Mouse (Mus musculus): ENCODE results near the gene Tmod2. TPM values are rescaled to one million over a fixed set of nuclear protein-coding genes. Genes with fewer than 3 reads are reported as not detected.
"Not testable (repeated sequence)": the region's sequence is repeated elsewhere in the genome, so short reads cannot be mapped to it uniquely, and the experiment has no call there.

Tmod2 gene
- polyA plus RNA-seq, 1 experiment, result 0.26 TPM

GRCm38 (mm10) chr9:75545514-75545913, 65.6 kb downstream of the Tmod2 start:
- Histone ChIP-seq H3K4me1 (replicated peaks; ENCODE audit: control insufficient read depth, insufficient read depth, low read length) (peaks cover 24% of the 10 kb centered on the region), H3K4me3 (ENCODE audit: control insufficient read depth, insufficient read depth, low read length) (no peak overlapping the region), H3K27ac (ENCODE audit: control insufficient read depth, insufficient read depth, low read length) (no peak overlapping the region), H3K27me3 (ENCODE audit: control insufficient read depth, insufficient read depth, low read length) (no peaks in the 10 kb centered on the region), H3K36me3 (ENCODE audit: control insufficient read depth, insufficient read depth, low read length) (no peaks in the 10 kb centered on the region)
- DNase-seq, result no peak
- TF ChIP-seq POLR2A (IDR thresholded peaks at IDR 0.05; ENCODE audit: control insufficient read depth, extremely low read depth, insufficient read depth, low read length, poor library complexity) (no peak), CTCF (IDR thresholded peaks at IDR 0.05; ENCODE audit: borderline replicate concordance, control insufficient read depth, extremely low read depth, insufficient read depth, low read length, poor library complexity) (no peak)
- 89% methylated on average over 8 of the region's 8 CpGs for WGBS

- H3K36me3 ChIP-seq (ENCODE audit: control insufficient read depth, insufficient read depth, low read length), result no peaks in the 10 kb centered on the region
- peak overlapping the region; percentile 56; the same call in 1 of the 2 replicates for H3K27ac ChIP-seq (ENCODE audit: control insufficient read depth, insufficient read depth, low read length)
- H3K4me1 ChIP-seq (replicated peaks; ENCODE audit: control insufficient read depth, insufficient read depth, low read length), result peaks cover 22% of the 10 kb centered on the region
- under 1% methylated on average over 5 of the region's 5 CpGs for WGBS
- H3K4me3 ChIP-seq (ENCODE audit: control insufficient read depth, insufficient read depth, low read length), result no peak overlapping the region; the same call in 1 of the 2 replicates
- no peaks in the 10 kb centered on the region for H3K27me3 ChIP-seq (ENCODE audit: control insufficient read depth, insufficient read depth, low read length)
- peak; percentile 39 for DNase-seq
- no peak for TF ChIP-seq CTCF (IDR thresholded peaks at IDR 0.05; ENCODE audit: borderline replicate concordance, control insufficient read depth, extremely low read depth, insufficient read depth, low read length, poor library complexity)
- no peak for TF ChIP-seq POLR2A (IDR thresholded peaks at IDR 0.05; ENCODE audit: control insufficient read depth, extremely low read depth, insufficient read depth, low read length, poor library complexity)
Measured at GRCm38 (mm10) chr9:75541497-75541896, 69.6 kb downstream of the Tmod2 start.

GRCm38 (mm10) chr9:75536422-75536821, 74.7 kb downstream of the Tmod2 start:
- WGBS, result 96% methylated on average over 1 of the region's 1 CpGs
- peaks cover 7% of the 10 kb centered on the region for H3K4me1 ChIP-seq (replicated peaks; ENCODE audit: control insufficient read depth, insufficient read depth, low read length)
- TF ChIP-seq POLR2A (IDR thresholded peaks at IDR 0.05; ENCODE audit: control insufficient read depth, extremely low read depth, insufficient read depth, low read length, poor library complexity), result no peak
- TF ChIP-seq CTCF (IDR thresholded peaks at IDR 0.05; ENCODE audit: borderline replicate concordance, control insufficient read depth, extremely low read depth, insufficient read depth, low read length, poor library complexity), result no peak
- H3K4me3 ChIP-seq (ENCODE audit: control insufficient read depth, insufficient read depth, low read length), result no peak overlapping the region
- DNase-seq, result no peak
- no peaks in the 10 kb centered on the region for H3K36me3 ChIP-seq (ENCODE audit: control insufficient read depth, insufficient read depth, low read length)
- H3K27me3 ChIP-seq (ENCODE audit: control insufficient read depth, insufficient read depth, low read length), result no peaks in the 10 kb centered on the region
- no peak overlapping the region for H3K27ac ChIP-seq (ENCODE audit: control insufficient read depth, insufficient read depth, low read length)

- peaks cover 3% of the 10 kb centered on the region; the same call in 1 of the 2 replicates for H3K36me3 ChIP-seq (ENCODE audit: control insufficient read depth, insufficient read depth, low read length)
- no peak for DNase-seq
- 96% methylated on average over 8 of the region's 8 CpGs for WGBS
- no peak for TF ChIP-seq POLR2A (IDR thresholded peaks at IDR 0.05; ENCODE audit: control insufficient read depth, extremely low read depth, insufficient read depth, low read length, poor library complexity)
- no peak for TF ChIP-seq CTCF (IDR thresholded peaks at IDR 0.05; ENCODE audit: borderline replicate concordance, control insufficient read depth, extremely low read depth, insufficient read depth, low read length, poor library complexity)
- H3K27me3 ChIP-seq (ENCODE audit: control insufficient read depth, insufficient read depth, low read length), result no peaks in the 10 kb centered on the region
- H3K4me1 ChIP-seq (replicated peaks; ENCODE audit: control insufficient read depth, insufficient read depth, low read length), result peaks cover 3% of the 10 kb centered on the region; the same call in 1 of the 2 replicates
- H3K27ac ChIP-seq (ENCODE audit: control insufficient read depth, insufficient read depth, low read length), result no peak overlapping the region
- no peak overlapping the region for H3K4me3 ChIP-seq (ENCODE audit: control insufficient read depth, insufficient read depth, low read length)
Measured at GRCm38 (mm10) chr9:75534431-75534962, 76.6 kb downstream of the Tmod2 start.

- H3K36me3 ChIP-seq (ENCODE audit: control insufficient read depth, insufficient read depth, low read length); H3K27ac ChIP-seq (ENCODE audit: control insufficient read depth, insufficient read depth, low read length); DNase-seq; H3K27me3 ChIP-seq (ENCODE audit: control insufficient read depth, insufficient read depth, low read length); H3K4me3 ChIP-seq (ENCODE audit: control insufficient read depth, insufficient read depth, low read length); H3K4me1 ChIP-seq (replicated peaks; ENCODE audit: control insufficient read depth, insufficient read depth, low read length): not testable (repeated sequence)
- WGBS, result 78% methylated on average over 9 of the region's 9 CpGs
Measured at GRCm38 (mm10) chr9:75532989-75533388, 78.1 kb downstream of the Tmod2 start.

- Histone ChIP-seq H3K4me3 (ENCODE audit: control insufficient read depth, insufficient read depth, low read length) (no peak overlapping the region), H3K27me3 (ENCODE audit: control insufficient read depth, insufficient read depth, low read length) (no peaks in the 10 kb centered on the region), H3K4me1 (replicated peaks; ENCODE audit: control insufficient read depth, insufficient read depth, low read length) (0 out of 2 replicates have a peak, but pooled peaks cover under 1% of the 10 kb centered on the region), H3K36me3 (ENCODE audit: control insufficient read depth, insufficient read depth, low read length) (peaks cover 13% of the 10 kb centered on the region), H3K27ac (ENCODE audit: control insufficient read depth, insufficient read depth, low read length) (no peak overlapping the region)
- TF ChIP-seq CTCF (IDR thresholded peaks at IDR 0.05; ENCODE audit: borderline replicate concordance, control insufficient read depth, extremely low read depth, insufficient read depth, low read length, poor library complexity) (no peak), POLR2A (IDR thresholded peaks at IDR 0.05; ENCODE audit: control insufficient read depth, extremely low read depth, insufficient read depth, low read length, poor library complexity) (no peak)
- DNase-seq, result no peak
- WGBS, result 97% methylated on average over 7 of the region's 7 CpGs
Measured at GRCm38 (mm10) chr9:75532461-75532860, 78.7 kb downstream of the Tmod2 start.

GRCm38 (mm10) chr9:75529358-75529757, 81.8 kb downstream of the Tmod2 start:
- no peak overlapping the region for H3K4me3 ChIP-seq (ENCODE audit: control insufficient read depth, insufficient read depth, low read length)
- 10% methylated on average over 5 of the region's 5 CpGs for WGBS

More at GRCm38 (mm10) chr9:75529358-75529757, 81.8 kb downstream of the Tmod2 start:
- no peaks in the 10 kb centered on the region for H3K4me1 ChIP-seq (replicated peaks; ENCODE audit: control insufficient read depth, insufficient read depth, low read length)
- no peak for TF ChIP-seq POLR2A (IDR thresholded peaks at IDR 0.05; ENCODE audit: control insufficient read depth, extremely low read depth, insufficient read depth, low read length, poor library complexity)
- no peak for TF ChIP-seq CTCF (IDR thresholded peaks at IDR 0.05; ENCODE audit: borderline replicate concordance, control insufficient read depth, extremely low read depth, insufficient read depth, low read length, poor library complexity)
- no peaks in the 10 kb centered on the region for H3K27me3 ChIP-seq (ENCODE audit: control insufficient read depth, insufficient read depth, low read length)
- H3K36me3 ChIP-seq (ENCODE audit: control insufficient read depth, insufficient read depth, low read length), result peaks cover 19% of the 10 kb centered on the region
- no peak overlapping the region for H3K27ac ChIP-seq (ENCODE audit: control insufficient read depth, insufficient read depth, low read length)
- no peak for DNase-seq
